Mouse (Mus musculus): ENCODE measurements at regions not wholly inside any gene's neighbourhood (a gene's known extent, or its start where the extent isn't known, plus 50 kb on each side); places are given as distances from the start of the nearest gene placed in this dataset.

DNA sequence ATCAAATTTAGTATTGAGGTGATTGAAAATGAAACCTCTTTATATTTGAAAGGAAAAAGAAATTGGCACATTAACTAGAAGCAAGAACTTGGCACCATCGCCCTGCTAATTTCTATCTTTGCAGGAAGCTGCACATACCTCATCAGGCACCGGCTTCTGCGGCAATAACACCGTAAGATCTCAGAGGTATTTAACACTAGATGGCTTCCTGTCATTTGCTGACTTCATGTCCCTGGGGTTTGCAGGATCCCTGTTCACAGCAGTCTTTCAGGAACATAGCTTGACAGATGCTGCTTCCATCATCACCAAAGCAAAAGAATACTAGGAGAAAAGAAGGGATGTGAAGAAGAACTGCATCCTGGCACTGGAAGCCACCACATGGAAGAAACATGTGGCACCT, 60.2 kb upstream of the Spry2 start:
- TF ChIP-seq CTCF (IDR thresholded peaks at IDR 0.05; ENCODE audit: borderline replicate concordance, insufficient read depth, low read depth, low read length) (no peak), POLR2A (IDR thresholded peaks at IDR 0.05; ENCODE audit: borderline replicate concordance, insufficient read depth, low read length) (no peak)

Measured in cerebellum, adult 2 months (tissue).